Mouse (Mus musculus) limb, embryonic 12.5 days (tissue): ENCODE measurements around the gene Arhgef15. TPM values are rescaled to one million over a fixed set of nuclear protein-coding genes. Genes with fewer than 3 reads are reported as not detected.
A peak's percentile ranks its signal among the peaks of the same experiment; 100 is the strongest.

ENCODE experiments used
- microRNA-seq: library from miRNA; unstranded; fragments of <30 nt; microRNA quantifications from one replicate; pipeline ENCODE4, GENCODE M21; 2017
- polyA plus RNA-seq: library from polyadenylated mRNA; unstranded; fragments of >200 nt; fragmentation: Nextera tagmentation; extraction: Ambion mirVana; gene quantifications from 2 replicates; pipeline ENCODE4 v1.2.1, GENCODE M21; 2016

Arhgef15 gene
- polyA plus RNA-seq, 1 experiment from 2014 or later: 6.1 TPM

Small RNA genes lying within 50 kb of the gene (microRNA-seq; reads per million reads assigned to microRNA genes)
- gene Mir3062: 7.0 reads per million, percentile 20 among the genes with 10 or more reads in this experiment

Other genes with a start within 250 kb of the Arhgef15 start
- 69.5 and 74.7 TPM in 2 replicates for gene Ndel1, start 85.6 kb downstream of the Arhgef15 start, polyA plus RNA-seq
- gene Rnf222, start 68.9 kb downstream of the Arhgef15 start, polyA plus RNA-seq: 0.05 TPM in 1 of 2 replicates, not detected in the other
- gene Rpl26, start 55.9 kb downstream of the Arhgef15 start, polyA plus RNA-seq: 1,086 and 1,101 TPM in 2 replicates
- not detected in 2 replicates for gene Odf4, start 30.4 kb downstream of the Arhgef15 start, polyA plus RNA-seq
- 2.3 and 2.6 TPM in 2 replicates for gene Slc25a35, start 10.7 kb upstream of the Arhgef15 start, polyA plus RNA-seq
- gene Rangrf, start 17.7 kb upstream of the Arhgef15 start, polyA plus RNA-seq: 64.6 and 69.6 TPM in 2 replicates
- gene Pfas, start 51.0 kb upstream of the Arhgef15 start, polyA plus RNA-seq: 45.7 and 48.5 TPM in 2 replicates
- gene Ctc1, start 58.4 kb upstream of the Arhgef15 start, polyA plus RNA-seq: 70.5 and 73.8 TPM in 2 replicates
- 169 and 171 TPM in 2 replicates for gene Aurkb, start 88.2 kb upstream of the Arhgef15 start, polyA plus RNA-seq
- gene Borcs6, start 102.2 kb upstream of the Arhgef15 start, polyA plus RNA-seq: 9.2 and 10.0 TPM in 2 replicates
- 39.5 and 41.0 TPM in 2 replicates for gene Tmem107, start 113.3 kb upstream of the Arhgef15 start, polyA plus RNA-seq
- gene Vamp2, start 131.0 kb upstream of the Arhgef15 start, polyA plus RNA-seq: 68.0 and 79.5 TPM in 2 replicates
- gene Per1, start 137.7 kb upstream of the Arhgef15 start, polyA plus RNA-seq: 7.2 and 10.4 TPM in 2 replicates
- gene Hes7, start 162.9 kb upstream of the Arhgef15 start, polyA plus RNA-seq: 0.56 and 0.74 TPM in 2 replicates
- 0.22 and 0.76 TPM in 2 replicates for gene 9130213A22Rik, start 165.1 kb upstream of the Arhgef15 start, polyA plus RNA-seq
- gene Aloxe3, start 168.4 kb upstream of the Arhgef15 start, polyA plus RNA-seq: 0.58 and 0.77 TPM in 2 replicates
- 0.08 TPM in 1 of 2 replicates, not detected in the other for gene Alox12b, start 199.5 kb upstream of the Arhgef15 start, polyA plus RNA-seq
- gene Alox8, start 240.4 kb upstream of the Arhgef15 start, polyA plus RNA-seq: 0.08 TPM in 1 of 2 replicates, not detected in the other